In the genomic region with DNA sequence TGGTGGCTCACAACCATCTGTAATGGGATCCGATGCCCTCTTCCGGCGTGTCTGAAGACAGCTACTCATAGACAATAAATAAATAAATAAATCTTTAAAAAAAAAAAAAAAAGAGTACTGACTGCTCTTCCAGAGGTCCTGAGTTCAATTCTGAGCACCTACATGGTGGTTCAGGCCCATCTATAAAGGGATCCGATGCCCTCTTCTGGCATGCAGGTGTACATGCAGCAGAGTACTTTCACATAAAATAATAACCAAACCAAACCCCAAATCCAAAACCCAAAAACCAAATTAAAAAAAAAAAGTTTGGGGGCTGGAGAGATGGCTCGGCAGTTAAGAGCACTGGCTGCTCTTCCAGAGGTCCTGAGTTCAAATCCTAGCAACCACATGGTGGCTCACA, we compare ENCODE assay signal across 28 mouse cellular contexts. TPM values are rescaled to one million over a fixed set of nuclear protein-coding genes. Genes with fewer than 3 reads are reported as not detected.
DNase-seq lines count a peak whose midpoint lies in the region; ATAC-seq and TF ChIP-seq lines count a peak whose summit lies in the region.
"Not testable (repeated sequence)": the region's sequence is repeated elsewhere in the genome, so short reads cannot be mapped to it uniquely, and the experiment has no call there.
"Had no signal": no experiment of that assay in that cellular context is flagged by ENCODE, and none has a peak within 500 bp of the region (broad histone marks: within the 10 kb centered on the region; RNA-seq: fewer than 3 reads in every experiment).

No protein-coding gene starts in this region.

- H3K9ac ChIP-seq in CH12.LX (ENCODE audit: insufficient read depth, low read depth); MEL (ENCODE audit: control insufficient read depth, low read depth, low read length, poor library complexity, severe bottlenecking); forebrain, postnatal 0 days; hindbrain, postnatal 0 days (replicated peaks; ENCODE audit: low read length); kidney, postnatal 0 days (ENCODE audit: low read depth, low read length); liver, adult 2 months (ENCODE audit: low read depth, low read length); lung, postnatal 0 days (replicated peaks; ENCODE audit: low read depth); stomach, postnatal 0 days (ENCODE audit: low read length): not testable (repeated sequence)

- 80% methylated on average over 5 of the region's 5 CpGs for WGBS in forebrain, postnatal 0 days
- 83% methylated on average over 5 of the region's 5 CpGs for WGBS in hindbrain, postnatal 0 days
- 74% methylated on average over 5 of the region's 5 CpGs for WGBS in kidney, postnatal 0 days
- WGBS in liver, adult 2 months: 85% methylated on average over 5 of the region's 5 CpGs
- WGBS in lung, postnatal 0 days: 80% methylated on average over 5 of the region's 5 CpGs
- 77% methylated on average over 5 of the region's 5 CpGs for WGBS in stomach, postnatal 0 days

- peaks cover 13 to 37% of the 10 kb centered on the region in 2 experiments; a peak in 3 of 4 replicates for H3K4me1 ChIP-seq in CH12.LX (ENCODE audit: control insufficient read depth in 1 of 2, insufficient read depth in 2 of 2)
- not testable (repeated sequence) for H3K4me1 ChIP-seq in MEL (ENCODE audit: control insufficient read depth in 1 of 2, insufficient read depth in 2 of 2, low read length in 2 of 2); forebrain, postnatal 0 days (ENCODE audit: insufficient read depth); hindbrain, postnatal 0 days (ENCODE audit: insufficient read depth, low read length); kidney, postnatal 0 days (replicated peaks; ENCODE audit: insufficient read depth, low read length); lung, postnatal 0 days (ENCODE audit: insufficient read depth, low read depth, low read length); stomach, postnatal 0 days (replicated peaks; ENCODE audit: control insufficient read depth, insufficient read depth)
- peaks cover 16% of the 10 kb centered on the region for H3K4me1 ChIP-seq in liver, adult 2 months (ENCODE audit: control insufficient read depth, insufficient read depth, low read length)

- H3K79me2 ChIP-seq in CH12.LX (replicated peaks; ENCODE audit: control insufficient read depth, extremely low read depth, insufficient read depth, poor library complexity, severe bottlenecking); MEL (ENCODE audit: control insufficient read depth, insufficient read depth, low read length, poor library complexity); liver, adult 2 months (ENCODE audit: control insufficient read depth, insufficient read depth, low read length): not testable (repeated sequence)

- H3K4me3 ChIP-seq in CH12.LX (replicated peaks in 1 of 3; ENCODE audit: low read depth in 2 of 3, low read length in 2 of 3, poor library complexity in 1 of 3); MEL (ENCODE audit: control insufficient read depth in 1 of 2, insufficient read depth in 1 of 2, low read depth in 2 of 2, low read length in 2 of 2); forebrain, postnatal 0 days (ENCODE audit: low read depth, low read length); hindbrain, postnatal 0 days (ENCODE audit: low read length); kidney, postnatal 0 days (replicated peaks; ENCODE audit: low read depth, low read length); liver, adult 2 months (ENCODE audit: insufficient read depth, low read depth, low read length); lung, postnatal 0 days (ENCODE audit: low read depth, low read length); stomach, postnatal 0 days (ENCODE audit: low read depth, low read length): not testable (repeated sequence)

- TF ChIP-seq POLR2A in CH12.LX (IDR thresholded peaks at IDR 0.05; ENCODE audit: low read depth, low read length); MEL (IDR thresholded peaks at IDR 0.05; ENCODE audit: control insufficient read depth in 1 of 2, insufficient read depth in 1 of 2, low read depth in 1 of 2, low read length in 2 of 2, poor library complexity in 1 of 2); liver, adult 2 months (IDR thresholded peaks at IDR 0.05; ENCODE audit: extremely low read depth, insufficient read depth, low read length): not testable (repeated sequence)

- in situ Hi-C loops in CH12.LX (cut with MboI; ENCODE audit: low pct_ligation_motif_present, low pct_unique_long_range_greater_than_20kb, low sequenced_read_pairs): not testable (repeated sequence)

- H3K27ac ChIP-seq in CH12.LX (ENCODE audit: insufficient read depth, low read depth); MEL (ENCODE audit: control insufficient read depth, low read depth, low read length); forebrain, postnatal 0 days (ENCODE audit: low read depth, low read length); hindbrain, postnatal 0 days; kidney, postnatal 0 days; liver, adult 2 months (replicated peaks; ENCODE audit: insufficient read depth, low read depth, low read length); lung, postnatal 0 days (ENCODE audit: low read length); stomach, postnatal 0 days (replicated peaks): not testable (repeated sequence)

- dilution Hi-C loops in CH12.LX (cut with MboI; ENCODE audit: extremely low pct_ligation_motif_present, extremely low pct_unique_long_range_greater_than_20kb, low sequenced_read_pairs): not testable (repeated sequence)

- not testable (repeated sequence) for H3K4me2 ChIP-seq in CH12.LX (ENCODE audit: insufficient read depth, low read depth, poor library complexity, severe bottlenecking); forebrain, postnatal 0 days (ENCODE audit: low read depth); hindbrain, postnatal 0 days (ENCODE audit: low read depth, low read length); kidney, postnatal 0 days (ENCODE audit: low read length); lung, postnatal 0 days (replicated peaks; ENCODE audit: low read depth, low read length); stomach, postnatal 0 days (replicated peaks; ENCODE audit: low read depth)

- not testable (repeated sequence) for ATAC-seq in forebrain, postnatal 0 days; hindbrain, postnatal 0 days; kidney, postnatal 0 days (replicated peaks; ENCODE audit: low FRiP score, low read depth); lung, postnatal 0 days; stomach, postnatal 0 days (ENCODE audit: low FRiP score, low TSS enrichment)

- TF ChIP-seq CTCF in CH12.LX (conservative IDR thresholded peaks at IDR 0.05 in 1 of 2, IDR thresholded peaks at IDR 0.05 in 1 of 2; ENCODE audit: low read depth in 2 of 2, low read length in 2 of 2) (peak in 1 of 2 experiments; percentile 33; a peak in 2 of 4 replicates), MEL (IDR thresholded peaks at IDR 0.05 in 2 of 3, conservative IDR thresholded peaks at IDR 0.05 in 1 of 3; ENCODE audit: control insufficient read depth in 1 of 3, insufficient read depth in 1 of 3, low read depth in 2 of 3, low read length in 3 of 3, poor library complexity in 1 of 3, severe bottlenecking in 1 of 3) (peak; percentile 18 to 37 (median 21); a peak in 3 of 6 replicates)
- TF ChIP-seq CTCF in forebrain, postnatal 0 days (IDR thresholded peaks at IDR 0.05; ENCODE audit: low read depth): 0 out of 2 replicates have a peak, but pooled peaks have one; percentile 3
- TF ChIP-seq CTCF in hindbrain, postnatal 0 days (IDR thresholded peaks at IDR 0.05; ENCODE audit: low read depth): 0 out of 2 replicates have a peak, but pooled peaks have one; percentile 15
- TF ChIP-seq CTCF in kidney, postnatal 0 days (IDR thresholded peaks at IDR 0.05; ENCODE audit: low read depth): peak; percentile 44
- TF ChIP-seq CTCF in liver, adult 2 months (IDR thresholded peaks at IDR 0.05; ENCODE audit: low read depth, low read length): 0 out of 2 replicates have a peak, but pooled peaks have one; percentile 15
- peak; percentile 36; the same call in 1 of the 2 replicates for TF ChIP-seq CTCF in lung, postnatal 0 days (IDR thresholded peaks at IDR 0.05)
- TF ChIP-seq CTCF in stomach, postnatal 0 days (IDR thresholded peaks at IDR 0.05; ENCODE audit: low read depth): peak; percentile 55

- peaks cover 13% of the 10 kb centered on the region for H3K9me3 ChIP-seq in CH12.LX (replicated peaks; ENCODE audit: low read length)
- not testable (repeated sequence) for H3K9me3 ChIP-seq in MEL (replicated peaks; ENCODE audit: insufficient read depth, low read length); forebrain, postnatal 0 days (ENCODE audit: low read length); hindbrain, postnatal 0 days (ENCODE audit: low read length); kidney, postnatal 0 days (replicated peaks; ENCODE audit: low read length); lung, postnatal 0 days (ENCODE audit: low read length); stomach, postnatal 0 days (ENCODE audit: control insufficient read depth, low read length)

- TF ChIP-seq EP300 in CH12.LX (IDR thresholded peaks at IDR 0.05; ENCODE audit: low read length); MEL (IDR thresholded peaks at IDR 0.05; ENCODE audit: low read depth in 1 of 2, low read length in 2 of 2); lung, postnatal 0 days (IDR thresholded peaks at IDR 0.05); stomach, postnatal 0 days (optimal IDR thresholded peaks at IDR 0.05): not testable (repeated sequence)

- DNase-seq in CH12.LX (ENCODE audit: extremely low read depth); MEL (ENCODE audit: low read depth, low spot score); forebrain, postnatal 0 days; hindbrain, postnatal 0 days (ENCODE audit: low spot score); kidney, postnatal 0 days (ENCODE audit: low spot score); liver, adult 2 months (ENCODE audit: extremely low read depth, low read depth, low spot score); lung, postnatal 0 days (ENCODE audit: low spot score); stomach, postnatal 0 days (ENCODE audit: low spot score): not testable (repeated sequence)

- TF ChIP-seq RAD21 in CH12.LX (IDR thresholded peaks at IDR 0.05; ENCODE audit: low read depth, low read length): peak; percentile 4
- TF ChIP-seq RAD21 in MEL (IDR thresholded peaks at IDR 0.05; ENCODE audit: low read depth, low read length): peak; percentile 34

- not testable (repeated sequence) for H3K36me3 ChIP-seq in CH12.LX (replicated peaks in 1 of 2; ENCODE audit: control insufficient read depth in 1 of 2, insufficient read depth in 1 of 2, low read length in 1 of 2); MEL (ENCODE audit: control insufficient read depth in 1 of 2, insufficient read depth in 2 of 2, low read length in 2 of 2); forebrain, postnatal 0 days (ENCODE audit: insufficient read depth); hindbrain, postnatal 0 days (ENCODE audit: insufficient read depth, low read length); kidney, postnatal 0 days (ENCODE audit: insufficient read depth, low read length); liver, adult 2 months (ENCODE audit: control insufficient read depth, insufficient read depth, low read length); lung, postnatal 0 days (ENCODE audit: insufficient read depth, low read length); stomach, postnatal 0 days (ENCODE audit: control insufficient read depth, insufficient read depth, low read length)

- H3K27me3 ChIP-seq in CH12.LX (replicated peaks); MEL (ENCODE audit: control insufficient read depth in 1 of 2, insufficient read depth in 2 of 2, low read length in 2 of 2); forebrain, postnatal 0 days (ENCODE audit: insufficient read depth, low read length); hindbrain, postnatal 0 days (ENCODE audit: insufficient read depth, low read length); kidney, postnatal 0 days (ENCODE audit: insufficient read depth, low read length); liver, adult 2 months (ENCODE audit: control insufficient read depth, insufficient read depth, low read length); lung, postnatal 0 days (replicated peaks; ENCODE audit: insufficient read depth, low read length); stomach, postnatal 0 days (ENCODE audit: control insufficient read depth, insufficient read depth, low read length): not testable (repeated sequence)

RNA-seq across cellular contexts. Expression of gene Gstp2, which starts 3.2 kb away (rescaled TPM):
- 6.0 and 21.1 TPM in 2 replicates for total RNA-seq in CH12.LX (2012; rRNA removed)
- total RNA-seq in CH12.LX (2014; rRNA removed): not detected in 2 replicates
- polyA plus RNA-seq in CH12.LX (2012; ENCODE audit: insufficient read length, low read depth): 1.4 and 2.4 TPM in 2 replicates
- 7.4 TPM in 1 of 2 replicates, not detected in the other for total RNA-seq in MEL (2012; rRNA removed)
- polyA plus RNA-seq in MEL (2012; ENCODE audit: insufficient read depth in 1 of 2, insufficient read length in 2 of 2, low read depth in 1 of 2, low replicate concordance in 2 of 2, missing spikeins in 1 of 2): under 1 TPM in 1 of 2 experiments, not detected in 1; 0.65 TPM
- 2.7 TPM in 1 of 2 replicates, not detected in the other for total RNA-seq in forebrain, postnatal 0 days (2014; rRNA removed)
- polyA plus RNA-seq in forebrain, postnatal 0 days (2015; fragmentation: Nextera tagmentation; extraction: Ambion mirVana): 0.54 and 2.5 TPM in 2 replicates
- total RNA-seq in hindbrain, postnatal 0 days (2014; rRNA removed): 0.52 TPM in 1 of 2 replicates, not detected in the other
- polyA plus RNA-seq in hindbrain, postnatal 0 days (2015; fragmentation: Nextera tagmentation; extraction: Ambion mirVana): 2.2 and 3.0 TPM in 2 replicates
- polyA plus RNA-seq in kidney, postnatal 0 days (2015; fragmentation: Nextera tagmentation; extraction: Ambion mirVana): 3.1 and 4.4 TPM in 2 replicates
- total RNA-seq in liver, adult 2 months (2014; rRNA removed): 4.1 and 7.9 TPM in 2 replicates
- polyA plus RNA-seq in liver, adult 2 months (2012; rRNA removed): 4.4 and 9.2 TPM in 2 replicates
- polyA plus RNA-seq in lung, postnatal 0 days (2015; fragmentation: Nextera tagmentation; extraction: Ambion mirVana): 6.3 and 7.3 TPM in 2 replicates
- 85.2 and 93.1 TPM in 2 replicates for polyA plus RNA-seq in stomach, postnatal 0 days (2015; fragmentation: Nextera tagmentation; extraction: Ambion mirVana)
- total RNA-seq: hematopoietic stem cell, adult 5-6 weeks had no signal

RNA-seq across cellular contexts. Expression of gene Gstp3, which starts 10.3 kb away (rescaled TPM):
- total RNA-seq in CH12.LX (2012; rRNA removed): 0.46 and 1.4 TPM in 2 replicates
- not detected in 2 replicates for total RNA-seq in CH12.LX (2014; rRNA removed)
- not detected in 2 replicates for polyA plus RNA-seq in CH12.LX (2012; ENCODE audit: insufficient read length, low read depth)
- not detected in 2 replicates for total RNA-seq in MEL (2012; rRNA removed)
- polyA plus RNA-seq in MEL (2012; ENCODE audit: insufficient read depth in 1 of 2, insufficient read length in 2 of 2, low read depth in 1 of 2, low replicate concordance in 2 of 2, missing spikeins in 1 of 2): under 1 TPM in 1 of 2 experiments, not detected in 1; 0.84 TPM
- total RNA-seq in forebrain, postnatal 0 days (2014; rRNA removed): not detected in 2 replicates
- not detected in 2 replicates for polyA plus RNA-seq in forebrain, postnatal 0 days (2015; fragmentation: Nextera tagmentation; extraction: Ambion mirVana)
- not detected in 2 replicates for total RNA-seq in hindbrain, postnatal 0 days (2014; rRNA removed)
- polyA plus RNA-seq in hindbrain, postnatal 0 days (2015; fragmentation: Nextera tagmentation; extraction: Ambion mirVana): not detected in 2 replicates
- not detected in 2 replicates for polyA plus RNA-seq in kidney, postnatal 0 days (2015; fragmentation: Nextera tagmentation; extraction: Ambion mirVana)
- total RNA-seq in liver, adult 2 months (2014; rRNA removed): 21.5 and 28.1 TPM in 2 replicates
- 54.3 and 66.1 TPM in 2 replicates for polyA plus RNA-seq in liver, adult 2 months (2012; rRNA removed)
- 6.5 and 6.9 TPM in 2 replicates for polyA plus RNA-seq in lung, postnatal 0 days (2015; fragmentation: Nextera tagmentation; extraction: Ambion mirVana)
- 7.1 and 9.7 TPM in 2 replicates for polyA plus RNA-seq in stomach, postnatal 0 days (2015; fragmentation: Nextera tagmentation; extraction: Ambion mirVana)
- total RNA-seq: gastrocnemius, adult 8-10 months; gastrocnemius, postnatal 25 days; heart, adult 18-20 months; heart, postnatal 25 days had no signal
- polyA plus RNA-seq: cerebellum, adult 2 months; embryonic facial prominence, embryonic 12.5 days; forebrain, embryonic 11.5 days; forebrain, embryonic 14.5 days; heart, embryonic 10.5 days; hindbrain, embryonic 12.5 days; hindbrain, embryonic 15.5 days had no signal

RNA-seq across cellular contexts. Expression of gene Gstp1, which starts 11.3 kb away (rescaled TPM):
- total RNA-seq in CH12.LX (2012; rRNA removed) (529 and 544 TPM in 2 replicates), CH12.LX (2014; rRNA removed) (333 and 343 TPM in 2 replicates), MEL (2012; rRNA removed) (251 and 270 TPM in 2 replicates)
- polyA plus RNA-seq in CH12.LX (2012; ENCODE audit: insufficient read length, low read depth) (468 and 696 TPM in 2 replicates), MEL (2012; ENCODE audit: insufficient read depth in 1 of 2, insufficient read length in 2 of 2, low read depth in 1 of 2, low replicate concordance in 2 of 2, missing spikeins in 1 of 2) (100 to 1,000 TPM in 1 of 2 experiments, not detected in 1; 369 TPM)
- total RNA-seq in forebrain, postnatal 0 days (2014; rRNA removed): 245 and 296 TPM in 2 replicates
- 619 and 642 TPM in 2 replicates for polyA plus RNA-seq in forebrain, postnatal 0 days (2015; fragmentation: Nextera tagmentation; extraction: Ambion mirVana)
- total RNA-seq in hindbrain, postnatal 0 days (2014; rRNA removed): 317 and 335 TPM in 2 replicates
- polyA plus RNA-seq in hindbrain, postnatal 0 days (2015; fragmentation: Nextera tagmentation; extraction: Ambion mirVana): 575 and 599 TPM in 2 replicates
- polyA plus RNA-seq in kidney, postnatal 0 days (2015; fragmentation: Nextera tagmentation; extraction: Ambion mirVana): 441 and 464 TPM in 2 replicates
- 456 and 810 TPM in 2 replicates for total RNA-seq in liver, adult 2 months (2014; rRNA removed)
- polyA plus RNA-seq in liver, adult 2 months (2012; rRNA removed): 965 and 1,374 TPM in 2 replicates
- polyA plus RNA-seq in lung, postnatal 0 days (2015; fragmentation: Nextera tagmentation; extraction: Ambion mirVana): 273 and 288 TPM in 2 replicates
- 1,012 and 1,081 TPM in 2 replicates for polyA plus RNA-seq in stomach, postnatal 0 days (2015; fragmentation: Nextera tagmentation; extraction: Ambion mirVana)

RNA-seq across cellular contexts. Expression of gene Cabp2, which starts 32.3 kb away (rescaled TPM):
- total RNA-seq in CH12.LX (2012; rRNA removed): not detected in 2 replicates
- total RNA-seq in CH12.LX (2014; rRNA removed): not detected in 2 replicates
- not detected in 2 replicates for polyA plus RNA-seq in CH12.LX (2012; ENCODE audit: insufficient read length, low read depth)
- total RNA-seq in MEL (2012; rRNA removed): not detected in 2 replicates
- under 1 TPM in 1 of 2 experiments, not detected in 1; 0.14 TPM for polyA plus RNA-seq in MEL (2012; ENCODE audit: insufficient read depth in 1 of 2, insufficient read length in 2 of 2, low read depth in 1 of 2, low replicate concordance in 2 of 2, missing spikeins in 1 of 2)
- not detected in 2 replicates for total RNA-seq in forebrain, postnatal 0 days (2014; rRNA removed)
- not detected in 2 replicates for polyA plus RNA-seq in forebrain, postnatal 0 days (2015; fragmentation: Nextera tagmentation; extraction: Ambion mirVana)
- total RNA-seq in hindbrain, postnatal 0 days (2014; rRNA removed): not detected in 2 replicates
- not detected in 2 replicates for polyA plus RNA-seq in hindbrain, postnatal 0 days (2015; fragmentation: Nextera tagmentation; extraction: Ambion mirVana)
- 2.2 and 2.4 TPM in 2 replicates for polyA plus RNA-seq in kidney, postnatal 0 days (2015; fragmentation: Nextera tagmentation; extraction: Ambion mirVana)
- 0.13 and 0.37 TPM in 2 replicates for total RNA-seq in liver, adult 2 months (2014; rRNA removed)
- polyA plus RNA-seq in liver, adult 2 months (2012; rRNA removed): 0.27 and 0.70 TPM in 2 replicates
- not detected in 2 replicates for polyA plus RNA-seq in lung, postnatal 0 days (2015; fragmentation: Nextera tagmentation; extraction: Ambion mirVana)
- polyA plus RNA-seq in stomach, postnatal 0 days (2015; fragmentation: Nextera tagmentation; extraction: Ambion mirVana): not detected in 2 replicates
- total RNA-seq: adrenal gland, adult 18-20 months; common myeloid progenitor, adult 5-6 weeks; gastrocnemius, adult 8-10 months; gastrocnemius, postnatal 25 days; heart, adult 18-20 months; heart, postnatal 25 days; hematopoietic stem cell, adult 5-6 weeks had no signal
- polyA plus RNA-seq: C2C12; CD4-positive, CD25-positive, alpha-beta regulatory T cell, adult 4 months; embryonic facial prominence, embryonic 15.5 days; forebrain, embryonic 11.5 days; forebrain, embryonic 14.5 days; gonadal fat pad, adult 2 months; heart, embryonic 10.5 days; heart, embryonic 13.5 days; heart, embryonic 16.5 days; hindbrain, embryonic 12.5 days; hindbrain, embryonic 15.5 days had no signal

RNA-seq across cellular contexts. Expression of gene Ndufv1, which starts 36.5 kb away (rescaled TPM):
- total RNA-seq in CH12.LX (2012; rRNA removed) (183 TPM in 2 replicates), CH12.LX (2014; rRNA removed) (119 TPM in 2 replicates), MEL (2012; rRNA removed) (235 and 267 TPM in 2 replicates)
- polyA plus RNA-seq in CH12.LX (2012; ENCODE audit: insufficient read length, low read depth) (133 and 136 TPM in 2 replicates), MEL (2012; ENCODE audit: insufficient read depth in 1 of 2, insufficient read length in 2 of 2, low read depth in 1 of 2, low replicate concordance in 2 of 2, missing spikeins in 1 of 2) (100 to 1,000 TPM in 1 of 2 experiments, not detected in 1; 218 TPM)
- 250 and 281 TPM in 2 replicates for total RNA-seq in forebrain, postnatal 0 days (2014; rRNA removed)
- 268 TPM in 2 replicates for polyA plus RNA-seq in forebrain, postnatal 0 days (2015; fragmentation: Nextera tagmentation; extraction: Ambion mirVana)
- total RNA-seq in hindbrain, postnatal 0 days (2014; rRNA removed): 160 and 203 TPM in 2 replicates
- 285 and 291 TPM in 2 replicates for polyA plus RNA-seq in hindbrain, postnatal 0 days (2015; fragmentation: Nextera tagmentation; extraction: Ambion mirVana)
- polyA plus RNA-seq in kidney, postnatal 0 days (2015; fragmentation: Nextera tagmentation; extraction: Ambion mirVana): 294 and 318 TPM in 2 replicates
- 189 and 197 TPM in 2 replicates for total RNA-seq in liver, adult 2 months (2014; rRNA removed)
- polyA plus RNA-seq in liver, adult 2 months (2012; rRNA removed): 239 and 251 TPM in 2 replicates
- polyA plus RNA-seq in lung, postnatal 0 days (2015; fragmentation: Nextera tagmentation; extraction: Ambion mirVana): 130 and 152 TPM in 2 replicates
- 213 and 216 TPM in 2 replicates for polyA plus RNA-seq in stomach, postnatal 0 days (2015; fragmentation: Nextera tagmentation; extraction: Ambion mirVana)
